Mouse (Mus musculus) thymus, postnatal 10 days (tissue): ENCODE data around the gene Fam69b.

Experiments
- DNase-seq, 2 experiments: peaks; one replicate each; pipeline ENCODE4 v3.0.0; 2021; ENCODE audit warnings: low spot score in 2 of 2

Gene Fam69b

DNA sequence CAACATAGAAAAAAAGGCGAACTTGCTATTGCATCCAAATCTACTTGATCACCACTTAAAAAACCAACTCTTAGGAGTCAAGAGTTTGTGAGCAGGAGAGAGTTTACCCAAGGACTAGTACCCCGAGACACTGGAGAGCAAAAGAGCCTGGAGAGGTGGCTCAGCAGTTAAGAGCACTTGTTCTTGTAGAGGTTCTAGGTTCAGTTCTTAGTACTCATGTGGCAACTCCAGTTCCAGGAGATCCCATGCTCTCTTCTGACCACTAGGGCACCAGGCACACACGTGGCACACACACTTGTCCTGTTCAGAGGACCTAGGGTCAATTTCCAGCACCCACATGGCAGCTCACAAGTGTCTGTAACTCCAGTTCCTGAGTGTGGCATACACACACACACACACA lies 2.2 kb upstream of the Fam69b start:
- no peak for DNase-seq

DNA sequence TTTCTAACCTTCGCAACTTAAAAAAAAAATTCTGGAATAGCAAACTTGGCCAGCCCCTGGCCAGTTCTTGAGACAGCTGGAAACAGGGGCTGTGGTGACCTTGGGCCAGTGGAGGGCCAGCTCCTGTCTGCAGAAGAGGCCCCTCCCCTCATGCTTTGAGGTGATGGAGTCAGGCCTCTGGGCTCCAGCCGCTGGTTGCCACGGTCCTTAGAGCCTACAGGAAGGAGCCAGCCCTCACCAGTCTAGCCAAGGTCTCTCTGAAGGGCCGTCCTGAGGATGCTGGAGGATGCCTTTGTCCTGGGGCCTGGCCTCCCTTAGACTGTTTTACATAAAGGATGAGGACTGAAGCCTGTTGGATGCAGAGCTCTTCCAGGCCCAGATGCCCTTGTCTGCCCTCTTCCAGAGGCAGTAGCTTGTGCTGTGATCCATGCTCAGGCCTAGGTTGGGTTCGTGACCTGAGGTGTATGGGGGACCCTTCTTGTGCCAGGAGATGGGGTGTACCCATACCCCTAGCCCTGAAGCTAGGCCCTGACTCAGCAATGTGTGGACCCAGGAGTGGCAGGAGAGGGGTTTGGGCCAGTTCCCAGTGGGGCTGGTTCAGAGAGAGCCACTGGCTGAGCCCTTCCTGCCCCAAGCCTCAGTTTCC lies 658 bp downstream of the Fam69b start:
- DNase-seq, result no peak

DNA sequence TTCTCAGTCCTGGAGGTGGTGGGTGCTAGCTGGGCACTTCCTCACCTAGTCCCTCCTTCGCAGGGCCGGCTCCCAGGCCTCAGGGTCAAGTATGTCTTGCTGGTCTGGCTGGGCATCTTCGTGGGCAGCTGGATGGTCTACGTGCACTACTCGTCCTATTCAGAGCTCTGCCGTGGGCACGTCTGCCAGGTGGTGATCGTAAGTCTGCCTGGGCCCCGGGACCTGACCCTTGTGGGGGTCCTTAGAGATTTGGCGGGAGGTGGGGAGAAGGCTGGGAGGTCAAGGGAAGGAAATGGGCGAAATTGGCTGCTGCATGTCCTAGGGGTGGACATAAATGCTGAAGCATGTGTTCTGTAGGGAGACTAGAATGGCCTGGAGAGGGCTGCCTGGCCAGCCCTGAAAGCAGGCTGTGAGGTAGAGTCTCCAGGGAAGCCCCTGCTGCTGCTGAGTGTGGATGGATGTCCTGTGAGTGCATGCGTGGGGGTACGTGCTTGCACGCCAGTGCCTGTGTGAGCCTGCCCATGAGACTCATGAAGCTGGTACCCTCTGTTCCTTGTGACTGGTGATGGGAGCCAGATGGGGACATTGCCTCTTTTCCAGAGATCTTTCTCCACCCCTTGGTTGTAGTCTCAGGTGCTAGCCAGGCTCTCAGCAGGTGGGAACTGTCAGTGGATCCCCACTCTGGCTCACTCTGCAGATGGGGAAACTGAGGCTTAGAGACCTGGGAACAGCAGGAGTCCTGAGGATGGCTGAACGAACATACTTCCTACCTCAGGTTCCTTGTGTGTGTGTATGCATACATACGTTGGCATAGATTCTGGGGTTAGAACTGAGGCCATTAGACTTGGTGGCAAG lies 4.5 kb downstream of the Fam69b start:
- no peak for DNase-seq

DNA sequence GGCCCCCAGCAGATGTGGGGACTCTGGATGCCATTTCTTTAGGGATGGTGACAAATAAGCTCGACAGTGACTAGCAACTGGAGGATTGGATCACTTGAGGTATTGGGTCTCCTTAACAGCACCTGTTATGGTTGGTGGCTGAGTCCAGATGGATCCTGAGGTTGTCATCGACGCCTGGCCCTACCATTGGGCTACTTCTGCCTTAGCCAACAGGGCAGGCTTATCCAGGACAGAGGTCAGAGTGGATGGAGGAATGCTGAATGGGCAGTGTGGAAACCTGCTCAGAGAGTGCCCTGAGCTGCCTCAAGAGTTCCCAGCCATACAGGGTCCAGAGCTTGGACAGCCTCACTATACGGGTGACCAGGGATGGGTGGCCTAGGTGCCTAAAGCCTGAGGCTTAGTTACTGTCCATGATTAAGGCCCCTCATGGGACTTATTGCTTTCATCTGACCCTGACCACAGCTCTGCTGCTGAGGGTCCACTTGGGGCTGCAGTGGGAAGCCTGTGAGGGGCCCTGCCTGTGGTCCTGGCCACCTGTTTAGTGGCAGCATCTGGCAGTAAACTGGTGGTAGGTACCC lies 5.8 kb downstream of the Fam69b start:
- DNase-seq, result no peak

DNA sequence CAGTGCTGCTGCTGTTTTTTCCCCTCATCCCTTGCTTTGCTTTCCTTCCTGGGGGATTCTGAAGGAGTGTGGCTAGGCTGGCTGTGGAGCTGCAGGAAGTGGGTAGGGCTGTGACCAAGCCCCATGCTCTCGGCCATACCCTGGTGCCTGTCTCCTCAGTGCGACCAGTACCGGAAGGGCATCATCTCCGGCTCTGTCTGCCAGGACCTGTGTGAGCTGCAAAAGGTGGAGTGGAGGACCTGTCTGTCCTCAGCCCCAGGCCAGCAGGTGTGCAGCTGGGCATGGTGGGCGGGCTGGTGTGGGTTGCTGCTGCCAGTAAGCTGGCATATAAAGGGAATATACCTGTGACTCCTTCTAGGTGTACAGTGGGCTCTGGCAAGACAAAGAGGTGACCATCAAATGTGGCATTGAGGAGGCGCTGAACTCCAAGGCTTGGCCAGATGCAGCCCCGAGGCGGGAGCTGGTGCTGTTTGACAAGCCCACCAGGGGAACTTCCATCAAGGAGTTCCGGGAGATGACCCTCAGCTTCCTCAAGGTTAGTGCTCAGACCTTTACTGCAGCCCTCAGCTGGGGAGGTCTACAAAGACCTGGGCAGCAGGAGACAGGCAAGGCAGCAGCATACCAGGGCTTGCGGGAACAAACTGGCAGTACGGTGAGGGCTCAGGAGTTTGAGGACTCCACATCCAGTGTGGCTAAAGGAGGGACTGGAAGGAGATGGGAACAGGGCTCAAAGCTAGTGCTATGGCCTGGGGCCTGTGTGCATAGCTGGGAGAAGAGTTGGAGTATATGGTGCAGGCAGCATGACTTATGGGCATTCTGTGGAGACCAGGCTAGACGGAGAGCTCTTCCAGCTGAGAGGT lies 6.6 kb downstream of the Fam69b start:
- no peak for DNase-seq

DNA sequence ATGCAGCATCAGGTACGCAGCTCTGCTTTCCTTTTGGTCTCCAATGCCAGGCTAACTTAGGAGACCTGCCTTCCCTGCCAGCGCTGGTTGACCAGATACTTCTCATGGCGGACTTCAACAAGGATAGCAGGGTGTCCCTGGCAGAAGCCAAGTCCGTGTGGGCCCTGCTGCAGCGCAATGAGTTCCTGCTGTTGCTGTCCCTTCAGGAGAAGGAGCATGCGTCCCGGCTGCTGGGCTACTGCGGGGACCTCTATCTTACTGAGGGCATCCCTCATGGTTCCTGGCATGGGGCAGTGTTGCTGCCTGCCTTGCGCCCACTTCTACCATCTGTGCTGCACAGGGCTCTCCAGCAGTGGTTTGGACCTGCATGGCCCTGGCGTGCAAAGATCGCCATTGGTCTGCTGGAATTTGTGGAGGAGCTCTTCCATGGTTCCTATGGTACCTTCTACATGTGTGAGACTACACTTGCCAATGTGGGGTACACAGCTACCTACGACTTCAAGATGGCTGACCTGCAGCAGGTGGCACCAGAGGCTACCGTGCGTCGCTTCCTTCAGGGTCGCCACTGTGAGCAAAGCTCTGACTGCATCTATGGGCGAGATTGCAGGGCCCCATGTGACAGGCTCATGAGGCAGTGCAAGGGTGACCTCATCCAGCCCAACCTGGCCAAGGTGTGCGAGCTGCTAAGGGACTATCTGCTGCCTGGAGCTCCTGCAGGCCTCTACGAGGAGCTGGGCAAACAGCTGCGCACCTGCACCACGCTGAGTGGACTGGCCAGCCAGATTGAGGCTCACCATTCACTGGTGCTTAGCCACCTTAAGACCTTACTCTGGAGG lies 7.5 kb downstream of the Fam69b start:
- no peak for DNase-seq

DNA sequence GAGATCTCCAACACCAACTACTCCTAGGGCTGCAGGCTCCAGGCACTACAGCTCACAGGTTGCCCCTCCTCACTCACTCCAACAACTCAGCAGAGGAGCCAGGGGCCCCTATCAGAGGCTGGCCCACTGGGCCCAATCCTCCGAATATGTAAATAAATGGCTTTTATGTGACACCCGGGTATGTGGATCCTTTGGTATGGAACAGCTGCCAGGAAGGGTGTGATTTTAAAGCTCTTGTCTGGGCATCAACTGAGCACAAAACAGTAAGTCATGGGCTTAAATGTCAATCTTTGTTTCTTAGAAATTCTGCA lies 8.0 kb downstream of the Fam69b start:
- DNase-seq, result no peak

DNA sequence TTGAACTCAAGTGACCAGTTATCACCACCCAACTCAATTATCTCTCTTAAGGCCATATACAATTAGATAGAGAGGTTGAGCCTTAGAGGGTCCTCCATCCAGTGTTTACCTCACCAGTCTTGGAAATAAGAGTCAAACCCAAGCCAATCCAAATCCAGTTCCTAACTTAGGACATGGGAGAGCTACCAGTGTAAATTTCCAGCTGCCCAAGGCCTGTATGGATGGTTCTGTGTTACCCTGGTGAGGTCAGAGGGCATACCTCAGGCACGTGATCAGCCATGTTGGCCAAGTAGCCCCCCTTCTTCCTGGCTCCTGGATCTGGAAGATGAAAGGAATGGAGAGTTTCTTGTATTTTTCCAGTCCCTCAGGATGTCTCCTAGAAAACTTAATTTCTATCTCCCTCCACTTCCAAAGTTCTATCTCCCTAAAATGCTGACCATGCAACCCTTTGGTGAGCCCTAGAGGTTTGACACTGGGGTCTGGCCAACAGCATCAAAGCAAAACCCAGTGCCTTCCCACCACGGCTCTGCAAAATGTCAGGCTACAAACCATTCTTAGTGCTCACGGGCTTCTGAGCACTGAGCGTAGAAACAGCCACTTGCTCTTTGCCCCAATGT lies 9.2 kb downstream of the Fam69b start:
- DNase-seq, result no peak

DNA sequence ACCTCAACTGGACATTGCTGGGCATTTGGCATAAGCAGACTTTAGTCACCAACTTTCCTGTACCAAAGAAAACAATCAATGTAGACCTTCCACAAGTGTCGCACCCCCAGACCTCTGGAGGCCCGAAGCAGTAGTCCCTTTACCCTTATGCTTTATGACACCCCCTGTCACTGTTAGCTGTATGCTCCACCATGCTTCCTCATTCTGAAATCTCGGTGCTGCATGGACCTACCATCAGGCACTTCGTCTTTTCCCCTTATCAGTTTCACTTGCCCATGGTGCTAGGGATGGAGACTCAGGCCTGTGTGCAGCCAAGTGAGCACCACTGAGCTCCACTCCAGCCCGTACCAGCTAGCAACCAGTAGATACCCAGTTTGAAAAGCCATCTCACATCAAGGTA lies 9.8 kb downstream of the Fam69b start:
- DNase-seq, result no peak

DNA sequence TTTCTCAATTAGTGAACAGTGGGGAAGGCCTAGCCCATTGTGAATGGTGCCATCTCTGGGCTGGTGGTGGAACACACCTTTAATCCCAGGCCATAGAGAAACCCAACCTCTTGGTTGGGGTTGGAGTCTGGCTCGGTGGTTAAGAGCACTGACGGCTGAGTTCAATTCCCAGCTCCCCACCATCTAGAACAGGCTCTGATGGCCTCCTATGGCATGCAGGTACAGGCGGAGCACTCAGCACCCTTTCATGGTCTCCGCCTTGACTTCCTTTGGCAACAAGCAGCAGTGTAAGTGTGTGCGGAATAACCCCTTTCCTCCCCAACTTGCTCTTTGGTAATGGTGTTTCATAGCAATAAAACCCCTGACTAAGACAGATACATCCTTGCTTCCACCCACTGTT lies 10.3 kb downstream of the Fam69b start:
- no peak for DNase-seq

DNA sequence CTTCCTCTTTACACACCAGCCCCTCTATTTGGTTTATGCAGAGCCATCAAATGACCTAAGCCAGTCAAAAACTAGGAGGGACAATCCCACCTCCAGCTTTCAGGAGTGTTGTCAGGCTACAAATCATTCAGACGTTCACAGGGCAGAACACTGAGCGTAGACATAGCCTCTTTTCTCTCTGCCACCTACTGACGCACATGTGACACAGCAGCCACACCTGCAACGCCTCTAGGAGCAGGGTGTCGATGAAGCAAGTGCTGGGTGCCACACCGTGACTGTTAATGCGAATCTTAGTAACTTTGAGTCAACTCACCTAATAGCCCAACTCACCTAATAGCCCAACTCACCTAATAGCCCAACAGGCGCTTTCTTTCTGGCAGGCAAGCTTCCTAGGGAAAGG lies 10.8 kb downstream of the Fam69b start:
- DNase-seq, result peak; percentile 61 to 66

DNA sequence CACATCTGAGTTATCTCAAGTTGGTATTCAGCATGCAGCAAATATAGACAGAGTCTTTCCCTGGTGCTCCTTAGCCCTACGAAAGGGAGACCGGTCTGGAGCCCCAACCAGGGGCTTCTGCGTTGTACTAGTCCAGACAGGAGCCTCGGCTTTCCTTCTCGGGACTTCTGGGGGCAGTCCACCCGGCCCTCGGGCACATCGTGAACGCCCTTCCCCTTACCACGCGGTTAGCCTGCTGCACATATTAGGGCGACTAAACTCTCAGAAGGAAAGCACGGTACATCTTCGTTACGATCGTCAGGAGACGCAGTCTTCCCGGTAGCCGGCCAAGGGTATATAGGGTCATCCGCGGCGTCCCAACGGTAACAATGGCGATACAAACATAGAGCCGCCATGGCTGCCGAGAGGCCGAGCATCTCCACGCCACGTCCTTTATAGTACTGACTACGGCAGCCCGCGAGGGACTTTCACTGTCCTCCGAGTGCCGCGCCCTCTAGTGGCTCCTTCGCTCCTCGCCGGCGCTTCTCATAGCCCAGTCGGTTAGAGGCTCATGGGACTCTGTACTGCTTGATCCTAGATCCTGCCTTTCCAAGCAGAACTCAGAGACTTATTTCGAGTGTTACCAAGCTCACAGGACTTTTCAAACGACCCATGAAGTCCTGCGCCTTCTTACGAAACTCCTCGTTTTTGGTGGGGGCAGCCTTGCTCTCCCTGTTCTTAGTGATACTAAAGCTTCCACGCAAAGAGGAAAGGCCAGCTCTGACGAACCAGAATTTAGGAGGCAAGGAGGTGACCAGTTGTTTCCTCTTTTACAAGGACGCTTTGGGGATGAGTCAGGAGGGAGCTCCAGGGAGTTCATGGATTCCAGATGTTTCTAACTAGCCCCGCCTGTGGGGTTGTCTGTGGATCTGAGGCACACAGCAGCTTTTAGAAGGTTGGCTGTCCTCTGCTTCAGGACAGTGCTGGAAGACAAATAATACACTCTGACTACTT lies 11.9 kb downstream of the Fam69b start:
- peak; percentile 90 to 98 for DNase-seq

DNA sequence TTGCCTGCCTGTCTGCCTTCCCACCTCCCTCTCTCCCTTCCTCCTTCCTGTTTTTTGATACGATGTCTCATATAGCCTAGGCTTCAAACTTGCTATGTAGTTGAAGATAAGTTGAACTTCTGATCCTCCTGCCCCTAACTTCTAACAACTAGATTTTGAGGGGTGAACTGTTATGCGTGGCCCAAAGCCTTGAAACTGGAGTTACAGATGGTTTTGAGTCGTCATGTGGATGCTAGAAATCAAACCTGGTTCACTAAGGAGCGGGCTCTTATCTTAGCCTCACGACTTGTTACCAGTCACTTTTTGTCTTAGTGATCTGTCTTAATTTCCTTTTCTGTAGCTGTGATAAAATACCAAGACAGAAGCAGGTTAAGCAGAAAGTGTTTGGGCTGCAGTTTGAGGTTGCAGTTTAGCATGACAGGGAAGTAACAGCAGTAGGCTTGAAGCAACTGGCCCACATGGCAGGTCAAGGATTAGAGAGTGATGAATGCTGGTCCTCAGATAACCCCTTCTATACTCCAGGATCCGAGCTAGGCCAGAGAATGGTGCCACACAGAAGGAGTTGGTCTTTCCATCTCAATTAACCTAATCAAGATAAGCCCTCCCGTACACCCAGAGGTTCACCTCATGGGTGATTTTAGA lies 12.9 kb downstream of the Fam69b start:
- no peak for DNase-seq

DNA sequence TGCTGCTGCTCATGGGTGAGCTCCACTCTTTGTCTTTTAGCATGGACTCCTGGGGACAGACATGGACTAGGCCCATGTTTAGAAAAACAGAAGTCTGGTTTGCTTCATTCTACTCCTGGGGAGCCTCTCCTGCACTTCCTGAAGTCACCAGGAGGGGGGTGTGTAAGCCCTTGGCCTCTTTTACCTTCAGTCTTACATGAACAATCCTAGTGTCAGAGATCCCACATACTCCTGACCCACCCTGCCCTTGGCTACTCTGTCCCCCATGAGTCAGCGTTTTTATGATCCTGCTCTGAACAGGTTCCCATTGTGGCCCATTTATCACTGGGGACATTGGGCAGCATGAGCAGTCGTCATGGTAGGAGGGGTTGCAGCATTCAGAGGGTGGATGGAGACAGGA lies 15.7 kb downstream of the Fam69b start:
- peak in 1 of 2 experiments; percentile 53 for DNase-seq

DNA sequence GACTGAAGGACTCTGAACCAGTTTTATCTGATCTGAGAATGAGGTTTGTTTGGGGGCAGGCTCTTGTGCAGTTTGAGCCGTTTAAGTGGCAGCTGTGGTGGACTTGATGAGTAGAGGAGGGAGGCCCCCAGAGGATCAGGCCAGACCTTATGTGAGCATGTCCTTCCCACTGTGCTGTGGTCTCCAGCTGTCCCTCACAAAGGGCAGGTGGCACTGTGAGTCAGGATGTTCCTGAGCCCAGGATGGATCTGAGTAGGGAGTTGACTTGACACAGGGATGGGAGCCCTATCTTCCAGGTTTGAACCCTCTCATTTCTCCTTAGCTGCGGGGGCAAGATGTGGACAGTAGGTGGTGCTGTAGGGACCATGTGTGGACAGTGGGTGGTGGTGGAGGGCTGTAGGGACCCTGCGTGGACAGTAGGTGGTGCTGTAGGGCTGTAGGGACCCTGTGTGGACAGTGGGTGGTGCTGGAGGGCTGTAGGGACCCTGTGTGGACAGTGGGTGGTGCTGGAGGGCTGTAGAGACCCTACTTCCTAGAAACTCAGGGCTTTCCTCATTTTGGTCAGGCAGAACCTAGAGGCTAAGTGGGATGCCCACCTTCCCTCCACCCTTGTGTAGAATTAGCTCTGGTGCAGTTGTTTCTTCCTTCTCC lies 18.5 kb downstream of the Fam69b start:
- DNase-seq, result peak; percentile 65 to 75

DNA sequence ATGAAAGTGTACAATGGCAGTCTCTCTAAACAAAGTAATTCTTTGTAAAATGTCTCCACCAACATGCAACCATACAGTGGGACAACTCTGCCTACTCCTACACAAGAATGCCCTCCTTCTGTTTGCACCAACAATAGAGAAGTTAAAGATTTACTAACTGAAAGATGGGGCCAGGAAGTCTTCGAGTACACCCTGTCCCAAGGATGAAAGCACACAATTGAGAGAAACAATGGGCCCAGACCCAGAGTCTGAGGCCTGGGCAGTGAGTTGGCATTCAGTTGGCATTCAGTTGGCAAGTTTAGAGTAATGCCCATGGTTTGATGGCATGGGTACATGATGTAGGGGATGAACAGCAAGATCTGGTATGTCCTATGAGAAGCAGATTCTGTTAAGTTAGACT lies 26.4 kb downstream of the Fam69b start:
- no peak for DNase-seq

DNA sequence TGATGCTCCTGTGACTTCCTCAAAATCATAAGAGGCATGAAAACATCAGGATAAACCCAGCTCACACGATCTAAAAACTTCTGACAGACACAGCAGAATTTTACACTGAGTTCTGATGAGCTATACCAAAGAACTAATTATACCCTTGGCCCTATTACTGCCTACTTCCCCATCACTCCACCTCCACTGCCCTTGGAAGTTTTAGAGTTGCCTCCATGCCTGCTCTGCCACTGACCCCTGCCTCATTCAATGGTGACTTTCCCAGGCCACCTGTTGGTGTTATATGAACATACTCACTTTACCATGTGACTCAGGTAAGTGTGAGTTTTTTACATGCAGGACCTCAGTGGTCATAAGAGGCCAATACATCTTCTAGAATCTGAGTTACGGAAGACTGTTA lies 29.2 kb downstream of the Fam69b start:
- DNase-seq, result no peak

DNA sequence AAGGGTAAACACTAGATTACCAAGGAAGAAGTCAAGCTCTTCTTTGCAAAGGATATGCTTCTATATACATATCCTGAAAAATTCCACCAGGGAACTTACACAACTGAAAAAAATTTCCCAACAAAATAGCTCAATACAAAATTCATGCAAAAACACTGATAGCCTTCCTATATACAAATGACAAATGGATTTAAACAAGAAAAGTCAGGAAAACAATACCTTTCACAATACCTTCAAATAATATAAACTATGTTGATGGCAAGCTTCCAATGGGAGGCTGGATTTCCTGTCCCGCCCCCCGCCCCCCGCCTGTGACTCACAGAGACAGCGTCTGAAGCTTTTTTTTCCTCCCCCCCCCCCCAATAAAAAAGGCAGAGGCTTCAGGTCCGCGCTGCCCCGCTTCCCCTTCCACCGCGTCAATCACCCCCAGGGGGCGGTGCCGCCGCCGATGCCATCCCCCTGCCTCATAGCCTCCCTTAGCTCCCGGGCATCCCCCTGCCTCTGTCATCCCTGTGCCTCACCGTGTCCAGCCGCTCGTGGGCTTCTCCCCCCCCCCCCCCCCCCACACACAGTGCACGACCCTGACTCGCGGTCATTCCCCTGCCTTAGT lies 33.0 kb downstream of the Fam69b start:
- DNase-seq, result peak in 1 of 2 experiments; percentile 43
